Mouse (Mus musculus) erythroblast, embryonic 14.5 days (primary cell): ENCODE data around the gene Lpgat1.

Experiments
- GATA1 ChIP-seq: IDR thresholded peaks from 2 replicates; pipeline ENCODE4 v1.6.1; 2012; ENCODE audit warnings: low read length, inconsistent platforms, mixed read lengths
- TAL1 ChIP-seq: IDR thresholded peaks from 3 replicates; pipeline ENCODE4 v1.6.1; 2012; ENCODE audit warnings: low read length, inconsistent platforms, mixed read lengths

DNA sequence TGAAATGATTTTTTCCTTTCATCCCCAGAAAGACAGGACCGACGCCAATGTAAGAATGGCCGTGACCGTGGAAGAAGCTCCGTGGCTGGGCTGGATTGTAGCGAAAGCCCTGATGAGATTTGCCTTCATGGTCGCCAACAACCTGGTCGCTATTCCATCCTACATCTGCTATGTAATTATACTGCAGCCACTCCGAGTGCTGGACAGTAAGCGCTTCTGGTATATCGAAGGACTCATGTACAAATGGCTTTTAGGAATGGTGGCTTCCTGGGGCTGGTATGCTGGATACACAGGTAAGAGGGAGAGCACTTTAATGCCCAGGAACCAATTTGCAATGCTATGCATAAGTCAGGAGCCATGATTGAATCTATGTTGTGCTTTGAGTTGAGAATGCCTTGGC, 1.7 kb downstream of the Lpgat1 start:
- no peak for TF ChIP-seq TAL1
- no peak for TF ChIP-seq GATA1
